Mouse (Mus musculus): Measurements from ENCODE around the gene Chd3. TPM values are rescaled to one million over a fixed set of nuclear protein-coding genes. Genes with fewer than 3 reads are reported as not detected.
"Not testable (repeated sequence)": the region's sequence is repeated elsewhere in the genome, so short reads cannot be mapped to it uniquely, and the experiment has no call there.

Gene Chd3
- polyA plus RNA-seq, 1 experiment from 2014 or later: 54.0 TPM

- Histone ChIP-seq H3K27ac (peak overlapping the region; percentile 96), H3K9ac (peak overlapping the region; percentile 81), H3K36me3 (peaks cover 15% of the 10 kb centered on the region), H3K4me1 (peaks cover 42% of the 10 kb centered on the region), H3K27me3 (replicated peaks) (no peaks in the 10 kb centered on the region), H3K4me3 (replicated peaks) (peak overlapping the region; percentile 61), H3K4me2 (peak overlapping the region; percentile 66), H3K9me3 (no peaks in the 10 kb centered on the region)
- ATAC-seq (ENCODE audit: insufficient read depth, low FRiP score, low read depth): peak; percentile 87
- WGBS: under 1% methylated on average over 48 of the region's 48 CpGs
These were observed 26.6 kb upstream of the Chd3 start for GRCm38 (mm10) chr11:69395634-69396373.

DNA sequence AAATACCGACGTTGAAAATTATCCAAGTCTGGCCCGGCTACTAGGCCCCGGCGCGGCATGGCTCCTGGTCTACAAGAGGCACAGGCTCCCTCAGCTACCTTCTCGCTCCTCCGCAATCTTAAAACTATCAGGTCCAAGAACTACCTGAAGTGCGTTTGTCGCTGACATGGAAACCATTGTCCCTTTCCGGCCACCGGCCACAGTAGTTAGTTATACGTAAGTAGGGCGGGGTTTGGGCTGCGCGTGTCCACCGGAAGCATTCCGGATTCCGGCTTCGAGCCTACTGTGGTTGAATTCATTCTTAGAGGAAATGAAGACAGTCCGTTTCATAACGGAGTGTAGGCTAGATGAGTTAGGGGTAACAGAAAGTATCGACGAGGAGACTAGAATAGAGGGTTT, 26.0 kb upstream of the Chd3 start, which contains the start of the genes Naa38 and Cyb5d1:
Gene Naa38, plus strand, starts transcription at position 253 of the 399 bp plus-strand sequence.
Gene Cyb5d1, minus strand, starts transcription at position 397 of the 399 bp plus-strand sequence.
- peak within 1 kb of the TSS; percentile 81 for H3K9ac ChIP-seq
- not testable (repeated sequence) for H3K9me3 ChIP-seq; H3K36me3 ChIP-seq; H3K27me3 ChIP-seq (replicated peaks)
- peak within 1 kb of the TSS; percentile 66 for H3K4me2 ChIP-seq
- WGBS: 0% methylated on average over 24 of the region's 24 CpGs
- ATAC-seq (ENCODE audit: insufficient read depth, low FRiP score, low read depth): peak; percentile 75
- peaks cover 38% of the 10 kb centered on the region for H3K4me1 ChIP-seq
- H3K4me3 ChIP-seq (replicated peaks): peak within 1 kb of the TSS; percentile 61
- H3K27ac ChIP-seq: peak within 1 kb of the TSS; percentile 96

DNA sequence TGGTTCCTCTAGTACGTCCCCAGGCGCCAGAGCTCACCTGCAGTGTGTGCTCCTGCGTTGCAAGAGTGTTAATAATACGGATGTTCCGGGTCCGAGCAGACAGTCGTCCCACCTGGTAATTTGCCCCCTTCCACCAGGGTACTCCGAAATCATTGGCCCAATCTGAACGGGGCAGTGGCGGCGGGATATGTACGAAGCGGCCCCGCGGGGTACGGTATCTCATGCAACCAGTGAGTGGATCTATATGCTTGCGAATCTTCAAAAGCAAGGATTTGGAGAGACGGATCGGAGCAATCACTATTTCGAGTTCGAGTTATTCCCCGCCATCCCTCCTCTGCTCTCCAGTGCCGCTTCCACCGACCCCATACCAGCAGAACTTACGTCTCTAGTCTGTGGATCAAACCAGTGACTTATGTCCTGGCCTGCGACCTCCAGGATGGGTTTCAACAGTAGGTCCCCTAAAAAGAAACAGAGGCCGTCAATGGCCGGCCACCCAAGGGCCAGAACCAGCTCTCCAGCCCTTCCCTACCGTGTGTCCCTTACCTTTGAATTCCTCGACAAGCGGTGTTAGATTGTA, 25.5 kb upstream of the Chd3 start:
- Histone ChIP-seq H3K4me1 (peaks cover 37% of the 10 kb centered on the region), H3K4me3 (replicated peaks) (peak overlapping the region; percentile 61), H3K27ac (peak overlapping the region; percentile 96; the same call in 1 of the 2 replicates), H3K4me2 (peak overlapping the region; percentile 66), H3K9ac (peak overlapping the region; percentile 40)
- not testable (repeated sequence) for ATAC-seq (ENCODE audit: insufficient read depth, low FRiP score, low read depth); H3K27me3 ChIP-seq (replicated peaks); H3K36me3 ChIP-seq; H3K9me3 ChIP-seq
- 1% methylated on average over 31 of the region's 31 CpGs for WGBS

DNA sequence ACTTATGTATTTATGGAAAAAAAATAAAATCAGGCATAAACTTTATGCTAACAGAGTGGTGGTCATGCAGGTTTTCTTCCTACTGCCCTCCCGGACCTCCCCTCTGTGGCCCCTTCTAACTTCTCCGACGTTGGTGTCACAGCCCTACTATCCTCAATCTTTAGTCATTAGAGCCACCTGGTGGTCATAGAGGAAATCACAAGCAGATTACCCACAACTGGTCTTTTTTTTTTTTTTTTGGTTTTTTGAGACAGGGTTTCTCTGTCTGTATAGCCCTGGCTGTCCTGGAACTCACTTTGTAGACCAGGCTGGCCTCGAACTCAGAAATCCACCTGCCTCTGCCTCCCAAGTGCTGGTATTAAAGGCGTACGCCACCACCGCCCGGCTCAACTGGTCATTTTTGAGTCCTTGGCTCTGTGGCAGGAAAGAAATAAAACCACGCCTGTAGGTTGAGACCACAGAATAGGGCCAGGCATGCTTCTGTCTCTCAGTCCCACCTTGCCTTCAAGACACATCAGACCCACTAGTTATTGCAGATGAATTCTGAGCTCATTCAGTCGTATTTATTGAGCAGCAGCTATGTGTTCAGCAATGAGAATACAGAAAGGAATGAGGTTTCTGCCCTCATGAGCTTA, 21.3 kb upstream of the Chd3 start:
- no peak overlapping the region for H3K9ac ChIP-seq
- no peak for ATAC-seq (ENCODE audit: insufficient read depth, low FRiP score, low read depth)
- no peaks in the 10 kb centered on the region for H3K27me3 ChIP-seq (replicated peaks)
- H3K36me3 ChIP-seq: no peaks in the 10 kb centered on the region
- H3K9me3 ChIP-seq: no peaks in the 10 kb centered on the region
- H3K4me2 ChIP-seq: no peak overlapping the region
- 50% methylated on average over 10 of the region's 10 CpGs for WGBS
- no peak overlapping the region for H3K27ac ChIP-seq
- H3K4me1 ChIP-seq: 0 out of 2 replicates have a peak, but pooled peaks cover 9% of the 10 kb centered on the region
- H3K4me3 ChIP-seq (replicated peaks): no peak overlapping the region; the same call in 1 of the 2 replicates

DNA sequence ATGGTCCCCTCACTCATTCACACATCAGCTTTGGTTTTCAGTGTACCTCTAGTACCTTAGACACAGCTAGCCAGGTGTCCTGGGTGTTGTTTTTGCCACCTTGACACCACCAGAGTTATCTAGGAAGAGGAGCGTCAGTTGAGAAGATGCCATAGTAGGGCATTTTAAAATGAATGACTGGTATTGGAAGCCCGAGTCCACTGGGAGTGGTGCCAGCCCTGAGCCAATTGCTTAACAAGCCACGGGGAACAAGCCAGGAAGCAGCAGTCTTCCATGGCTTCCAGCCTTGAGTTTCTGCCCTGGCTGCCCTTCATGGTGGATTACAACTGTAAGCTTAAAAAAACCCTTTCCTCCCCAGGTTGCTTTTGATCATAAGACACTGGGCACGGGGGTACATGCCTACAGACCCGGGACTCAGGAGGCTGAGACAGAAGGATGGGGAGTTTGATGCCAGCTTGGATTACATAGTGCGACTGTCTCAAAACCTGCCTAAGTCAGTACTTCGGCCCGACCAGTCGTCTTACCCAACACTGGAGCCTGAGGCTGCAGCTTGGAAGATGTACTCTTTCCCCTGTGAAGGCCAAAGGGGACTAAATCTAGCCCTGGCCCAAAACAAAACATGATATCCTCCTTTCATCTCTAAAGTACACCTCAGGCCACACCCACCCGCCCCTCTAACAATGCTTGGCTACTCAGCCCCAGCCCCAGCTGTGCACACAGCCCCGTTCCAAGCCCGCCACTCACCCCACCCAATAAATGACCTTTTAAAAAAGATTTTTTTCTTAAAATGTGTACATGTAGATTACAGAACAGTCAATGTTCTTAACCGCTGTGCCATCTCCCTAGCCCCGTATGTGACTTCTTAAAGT, 20.6 kb upstream of the Chd3 start:
- WGBS: 59% methylated on average over 14 of the region's 14 CpGs
- 0 out of 2 replicates have a peak overlapping the region, but pooled peaks have one; percentile 16 for H3K27ac ChIP-seq
- H3K9ac ChIP-seq: no peak overlapping the region
- peak; percentile 9; the same call in 1 of the 2 replicates for ATAC-seq (ENCODE audit: insufficient read depth, low FRiP score, low read depth)
- no peaks in the 10 kb centered on the region for H3K27me3 ChIP-seq (replicated peaks)
- H3K4me2 ChIP-seq: no peak overlapping the region
- 0 out of 2 replicates have a peak, but pooled peaks cover 9% of the 10 kb centered on the region for H3K4me1 ChIP-seq
- no peaks in the 10 kb centered on the region for H3K9me3 ChIP-seq
- no peak overlapping the region; the same call in 1 of the 2 replicates for H3K4me3 ChIP-seq (replicated peaks)
- H3K36me3 ChIP-seq: no peaks in the 10 kb centered on the region

- H3K9me3 ChIP-seq: no peaks in the 10 kb centered on the region
- H3K27me3 ChIP-seq (replicated peaks): no peaks in the 10 kb centered on the region
- no peak for ATAC-seq (ENCODE audit: insufficient read depth, low FRiP score, low read depth)
- no peak overlapping the region for H3K4me2 ChIP-seq
- H3K4me1 ChIP-seq: 0 out of 2 replicates have a peak, but pooled peaks cover 6% of the 10 kb centered on the region
- no peak overlapping the region for H3K4me3 ChIP-seq (replicated peaks)
- 94% methylated on average over 4 of the region's 4 CpGs for WGBS
- H3K9ac ChIP-seq: no peak overlapping the region
- H3K27ac ChIP-seq: no peak overlapping the region
- no peaks in the 10 kb centered on the region for H3K36me3 ChIP-seq
These were observed 19.5 kb upstream of the Chd3 start for GRCm38 (mm10) chr11:69388680-69389079.

DNA sequence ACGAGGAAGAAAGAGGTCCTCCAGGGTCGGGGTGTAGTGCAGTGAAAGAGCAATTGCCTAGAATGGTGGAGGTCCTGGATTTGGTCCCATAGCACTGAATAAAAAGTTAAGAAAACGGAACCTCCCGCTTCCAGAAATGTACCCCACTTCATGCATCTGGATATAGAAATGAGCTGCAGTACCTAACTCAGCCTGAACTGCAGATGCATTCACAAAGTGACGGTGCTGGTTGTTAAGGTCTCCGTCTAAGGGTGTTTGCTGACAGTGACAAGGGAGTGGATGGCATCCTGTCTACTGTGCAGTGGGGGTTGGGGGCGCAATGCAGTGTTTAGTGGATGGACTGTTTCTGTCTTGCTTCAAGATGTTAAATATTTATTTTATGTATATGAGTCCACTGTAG, 17.6 kb upstream of the Chd3 start:
- no peak for ATAC-seq (ENCODE audit: insufficient read depth, low FRiP score, low read depth)
- Histone ChIP-seq H3K9me3 (no peaks in the 10 kb centered on the region), H3K4me3 (replicated peaks) (no peak overlapping the region), H3K4me2 (no peak overlapping the region), H3K36me3 (no peaks in the 10 kb centered on the region), H3K4me1 (0 out of 2 replicates have a peak, but pooled peaks cover 6% of the 10 kb centered on the region), H3K27ac (no peak overlapping the region), H3K27me3 (replicated peaks) (no peaks in the 10 kb centered on the region), H3K9ac (no peak overlapping the region)
- 71% methylated on average over 7 of the region's 7 CpGs for WGBS

GRCm38 (mm10) chr11:69384979-69385378, 15.8 kb upstream of the Chd3 start:
- H3K27me3 ChIP-seq (replicated peaks): no peaks in the 10 kb centered on the region
- H3K4me1 ChIP-seq: 0 out of 2 replicates have a peak, but pooled peaks cover 2% of the 10 kb centered on the region
- no peak overlapping the region for H3K27ac ChIP-seq
- H3K9ac ChIP-seq: no peak overlapping the region
- no peak overlapping the region for H3K4me2 ChIP-seq
- H3K36me3 ChIP-seq: no peaks in the 10 kb centered on the region
- ATAC-seq (ENCODE audit: insufficient read depth, low FRiP score, low read depth): no peak
- no peaks in the 10 kb centered on the region for H3K9me3 ChIP-seq
- H3K4me3 ChIP-seq (replicated peaks): no peak overlapping the region
- 76% methylated on average over 6 of the region's 6 CpGs for WGBS

- H3K27ac ChIP-seq: no peak overlapping the region
- H3K4me1 ChIP-seq: no peaks in the 10 kb centered on the region
- no peaks in the 10 kb centered on the region for H3K9me3 ChIP-seq
- no peaks in the 10 kb centered on the region for H3K27me3 ChIP-seq (replicated peaks)
- 59% methylated on average over 10 of the region's 10 CpGs for WGBS
- H3K36me3 ChIP-seq: no peaks in the 10 kb centered on the region
- H3K9ac ChIP-seq: no peak overlapping the region
- no peak overlapping the region for H3K4me3 ChIP-seq (replicated peaks)
- ATAC-seq (ENCODE audit: insufficient read depth, low FRiP score, low read depth): no peak
- no peak overlapping the region for H3K4me2 ChIP-seq
These were observed 13.4 kb upstream of the Chd3 start for GRCm38 (mm10) chr11:69382478-69383105.

DNA sequence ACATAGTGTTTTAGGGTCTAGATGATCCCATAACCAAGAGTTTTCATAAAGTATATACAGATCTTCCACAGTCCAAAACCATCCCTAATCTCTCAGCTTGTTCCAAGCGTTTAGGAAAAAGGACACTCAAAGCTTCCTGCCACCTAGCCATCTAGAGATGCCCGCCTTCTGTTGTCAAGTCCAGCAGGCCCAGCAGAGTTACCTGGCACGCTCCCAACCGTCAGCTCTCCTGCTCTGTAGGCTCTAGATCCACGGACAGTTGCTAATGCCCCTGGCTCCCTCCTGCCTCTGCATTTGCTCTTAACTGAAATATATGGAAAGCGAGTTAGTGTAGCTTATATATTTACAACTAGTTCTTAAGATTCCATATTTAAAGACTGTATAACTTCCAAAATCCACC, 12.2 kb upstream of the Chd3 start:
- Histone ChIP-seq H3K4me1 (no peaks in the 10 kb centered on the region), H3K4me3 (replicated peaks) (no peak overlapping the region), H3K9ac (no peak overlapping the region), H3K27me3 (replicated peaks) (no peaks in the 10 kb centered on the region), H3K27ac (no peak overlapping the region), H3K36me3 (no peaks in the 10 kb centered on the region), H3K4me2 (no peak overlapping the region), H3K9me3 (no peaks in the 10 kb centered on the region)
- no peak for ATAC-seq (ENCODE audit: insufficient read depth, low FRiP score, low read depth)
- WGBS: 80% methylated on average over 6 of the region's 6 CpGs

DNA sequence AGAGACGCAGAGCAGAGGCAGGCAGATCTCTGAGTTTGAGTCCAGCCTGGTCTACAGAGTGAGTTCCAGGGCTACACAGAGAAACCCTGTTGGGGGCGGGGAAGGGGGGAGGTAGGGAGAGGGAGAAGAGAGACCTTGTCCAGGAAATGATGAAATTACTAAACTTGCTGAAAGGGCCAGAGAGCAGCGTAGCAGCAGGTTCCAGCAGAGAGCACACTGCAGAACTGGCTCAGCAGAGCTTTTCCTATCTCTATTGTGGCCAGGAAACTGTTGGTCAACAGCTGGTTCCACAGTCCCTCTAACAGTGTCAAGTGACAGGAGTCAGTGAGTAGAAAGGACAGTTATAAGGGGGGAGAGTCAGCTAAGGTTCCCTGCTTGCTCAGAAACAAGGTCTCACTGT, 10.4 kb upstream of the Chd3 start:
- ATAC-seq (ENCODE audit: insufficient read depth, low FRiP score, low read depth): 0 out of 2 replicates have a peak, but pooled peaks have one; percentile 10
- 86% methylated on average over 3 of the region's 3 CpGs for WGBS
- no peak overlapping the region for H3K4me3 ChIP-seq (replicated peaks)

More for the DNA sequence above, 10.4 kb upstream of the Chd3 start:
- Histone ChIP-seq H3K27ac (no peak overlapping the region), H3K9ac (no peak overlapping the region), H3K4me2 (no peak overlapping the region), H3K9me3 (no peaks in the 10 kb centered on the region), H3K27me3 (replicated peaks) (no peaks in the 10 kb centered on the region), H3K36me3 (no peaks in the 10 kb centered on the region), H3K4me1 (no peaks in the 10 kb centered on the region)
